Mouse (Mus musculus) C2C12 (cell line): ENCODE measurements around the gene 2510009E07Rik.

Source experiments
- CTCF ChIP-seq: IDR thresholded peaks from one replicate; pipeline ENCODE4 v1.5.1; 2011; ENCODE audit not compliant: control insufficient read depth, insufficient read depth, insufficient read length
- USF1 ChIP-seq: IDR thresholded peaks from one replicate; pipeline ENCODE4 v1.6.1; 2011; ENCODE audit warnings: low read depth, mild to moderate bottlenecking, control low read depth, moderate library complexity

GRCm38 (mm10) chr16:21653151-21653550 is 41.3 kb downstream of the 2510009E07Rik start:
- TF ChIP-seq CTCF: no peak
- TF ChIP-seq USF1: no peak
